Mouse (Mus musculus) kidney, embryonic 16.5 days (tissue): Measurements from ENCODE around the gene Bdh1. TPM values are rescaled to one million over a fixed set of nuclear protein-coding genes. Genes with fewer than 3 reads are reported as not detected.
A peak's percentile ranks its signal among the peaks of the same experiment; 100 is the strongest.

ENCODE experiments used
- ATAC-seq: fragments of 200-750 bp; cut with Nextera tagmentation; 2 replicates; pipeline ENCODE4 v1.8.0; 2017; ENCODE audit warnings: moderate TSS enrichment; ENCODE audit not compliant: low FRiP score, low TSS enrichment
- H3K27ac ChIP-seq: fragments of 300-500 bp; sonication (generic); 2 replicates; pipeline ENCODE4 v1.5.1; 2014; ENCODE audit warnings: low read length
- H3K27me3 ChIP-seq: fragments of 300-500 bp; sonication (generic); 2 replicates; pipeline ENCODE4 v1.6.1; 2014; ENCODE audit warnings: low read length, control low read depth, mixed read lengths; ENCODE audit not compliant: insufficient read depth
- H3K36me3 ChIP-seq: fragments of 300-500 bp; sonication (generic); 2 replicates; pipeline ENCODE4 v1.6.1; 2014; ENCODE audit warnings: low read length, control low read depth, mixed read lengths; ENCODE audit not compliant: insufficient read depth
- H3K4me1 ChIP-seq: fragments of 300-500 bp; sonication (generic); 2 replicates; pipeline ENCODE4 v1.6.1; 2014; ENCODE audit warnings: low read length, control low read depth, mixed read lengths; ENCODE audit not compliant: insufficient read depth
- H3K4me2 ChIP-seq: fragments of 300-500 bp; sonication (generic); replicated peaks from 2 replicates; pipeline ENCODE4 v1.6.1; 2014; ENCODE audit warnings: low read depth, low read length
- H3K4me3 ChIP-seq: fragments of 300-500 bp; sonication (generic); 2 replicates; pipeline ENCODE4 v1.5.1; 2014; ENCODE audit warnings: mild to moderate bottlenecking, low read length
- H3K9ac ChIP-seq: fragments of 300-500 bp; sonication (generic); replicated peaks from 2 replicates; pipeline ENCODE4 v1.6.1; 2014; ENCODE audit warnings: low read length
- H3K9me3 ChIP-seq: fragments of 300-500 bp; sonication (generic); 2 replicates; pipeline ENCODE4 v1.6.1; 2016; ENCODE audit warnings: low read length, control low read depth
- WGBS: fragments of 180-500 bp; shearing (Covaris S2); extraction: QIAGEN DNeasy Blood & Tissue Kit; methylation state at CpG from one replicate; pipeline ENCODE4 v1.1.7; 2014; 5-methylcytosine and 5-hydroxymethylcytosine counted together
- polyA plus RNA-seq: library from polyadenylated mRNA; unstranded; fragments of >200 nt; fragmentation: Nextera tagmentation; extraction: Ambion mirVana; gene quantifications from 2 replicates; pipeline ENCODE4 v1.2.1, GENCODE M21; 2015

Bdh1 gene
- polyA plus RNA-seq, 1 experiment from 2014 or later, result 37.1 TPM

GRCm38 (mm10) chr16:31410969-31411368, 11.1 kb upstream of the Bdh1 start:
- Histone ChIP-seq H3K4me2 (no peak overlapping the region), H3K36me3 (no peaks in the 10 kb centered on the region), H3K4me1 (no peaks in the 10 kb centered on the region), H3K9ac (no peak overlapping the region), H3K9me3 (no peaks in the 10 kb centered on the region), H3K4me3 (no peak overlapping the region), H3K27me3 (no peaks in the 10 kb centered on the region), H3K27ac (no peak overlapping the region)
- 63% methylated on average over 4 of the region's 4 CpGs for WGBS
- ATAC-seq, result peak; percentile 23; the same call in 1 of the 2 replicates

GRCm38 (mm10) chr16:31412321-31412720, 9.8 kb upstream of the Bdh1 start:
- 79% methylated on average over 14 of the region's 14 CpGs for WGBS

GRCm38 (mm10) chr16:31413777-31414176, 8.3 kb upstream of the Bdh1 start:
- Histone ChIP-seq H3K36me3 (no peaks in the 10 kb centered on the region), H3K4me1 (no peaks in the 10 kb centered on the region), H3K4me3 (no peak overlapping the region), H3K9me3 (no peaks in the 10 kb centered on the region), H3K4me2 (no peak overlapping the region), H3K27me3 (no peaks in the 10 kb centered on the region), H3K9ac (no peak overlapping the region), H3K27ac (no peak overlapping the region)
- WGBS, result 73% methylated on average over 3 of the region's 3 CpGs
- ATAC-seq, result no peak

More at GRCm38 (mm10) chr16:31412321-31412720, 9.8 kb upstream of the Bdh1 start:
- Histone ChIP-seq H3K4me1 (no peaks in the 10 kb centered on the region), H3K27ac (no peak overlapping the region), H3K36me3 (no peaks in the 10 kb centered on the region), H3K9me3 (no peaks in the 10 kb centered on the region), H3K27me3 (no peaks in the 10 kb centered on the region), H3K4me2 (no peak overlapping the region), H3K9ac (no peak overlapping the region), H3K4me3 (no peak overlapping the region)
- no peak for ATAC-seq

- no peak overlapping the region for H3K9ac ChIP-seq
- no peaks in the 10 kb centered on the region for H3K27me3 ChIP-seq
- H3K27ac ChIP-seq, result no peak overlapping the region
- no peaks in the 10 kb centered on the region for H3K36me3 ChIP-seq
- H3K4me1 ChIP-seq, result no peaks in the 10 kb centered on the region
- no peak overlapping the region for H3K4me3 ChIP-seq
- no peaks in the 10 kb centered on the region for H3K9me3 ChIP-seq
- ATAC-seq, result no peak
- WGBS, result 53% methylated on average over 9 of the region's 9 CpGs
- H3K4me2 ChIP-seq, result no peak overlapping the region
These were observed 6.1 kb upstream of the Bdh1 start for GRCm38 (mm10) chr16:31415885-31416450.

- no peaks in the 10 kb centered on the region for H3K27me3 ChIP-seq
- no peak overlapping the region for H3K4me2 ChIP-seq
- H3K4me3 ChIP-seq, result no peak overlapping the region
- no peaks in the 10 kb centered on the region for H3K36me3 ChIP-seq
- H3K9me3 ChIP-seq, result no peaks in the 10 kb centered on the region
- WGBS, result 66% methylated on average over 3 of the region's 3 CpGs
- H3K4me1 ChIP-seq, result no peaks in the 10 kb centered on the region
- no peak for ATAC-seq
- no peak overlapping the region for H3K9ac ChIP-seq
- no peak overlapping the region for H3K27ac ChIP-seq
These were observed 3.4 kb upstream of the Bdh1 start for GRCm38 (mm10) chr16:31418704-31419103.

- no peak overlapping the region for H3K27ac ChIP-seq
- no peak overlapping the region for H3K9ac ChIP-seq
- H3K4me2 ChIP-seq, result no peak overlapping the region
- H3K4me1 ChIP-seq, result no peaks in the 10 kb centered on the region
- H3K27me3 ChIP-seq, result no peaks in the 10 kb centered on the region
- H3K36me3 ChIP-seq, result no peaks in the 10 kb centered on the region
- no peaks in the 10 kb centered on the region for H3K9me3 ChIP-seq
- H3K4me3 ChIP-seq, result no peak overlapping the region
- WGBS, result 56% methylated on average over 5 of the region's 5 CpGs
- ATAC-seq, result no peak
These were observed 2.6 kb upstream of the Bdh1 start for GRCm38 (mm10) chr16:31419457-31419856.

GRCm38 (mm10) chr16:31422722-31423121, 642 bp downstream of the Bdh1 start:
- 61% methylated on average over 1 of the region's 1 CpGs for WGBS
- H3K4me2 ChIP-seq, result no peak overlapping the region

GRCm38 (mm10) chr16:31423368-31423767, 1.3 kb downstream of the Bdh1 start:
- ATAC-seq, result no peak
- peaks cover 17% of the 10 kb centered on the region for H3K27me3 ChIP-seq

More at GRCm38 (mm10) chr16:31422722-31423121, 642 bp downstream of the Bdh1 start:
- Histone ChIP-seq H3K9me3 (no peaks in the 10 kb centered on the region), H3K27me3 (peaks cover 11% of the 10 kb centered on the region), H3K27ac (no peak overlapping the region), H3K9ac (no peak overlapping the region), H3K4me1 (no peaks in the 10 kb centered on the region), H3K4me3 (no peak overlapping the region), H3K36me3 (no peaks in the 10 kb centered on the region)
- no peak for ATAC-seq

GRCm38 (mm10) chr16:31424416-31425187, 2.5 kb downstream of the Bdh1 start:
- Histone ChIP-seq H3K4me1 (peaks cover 10% of the 10 kb centered on the region), H3K36me3 (no peaks in the 10 kb centered on the region), H3K4me2 (no peak overlapping the region), H3K27ac (no peak overlapping the region), H3K9ac (no peak overlapping the region), H3K27me3 (peaks cover 21% of the 10 kb centered on the region), H3K4me3 (no peak overlapping the region), H3K9me3 (no peaks in the 10 kb centered on the region)
- 82% methylated on average over 4 of the region's 4 CpGs for WGBS
- no peak for ATAC-seq

More at GRCm38 (mm10) chr16:31423368-31423767, 1.3 kb downstream of the Bdh1 start:
- peaks cover 2% of the 10 kb centered on the region; the same call in 1 of the 2 replicates for H3K4me1 ChIP-seq
- H3K9me3 ChIP-seq, result no peaks in the 10 kb centered on the region
- H3K4me3 ChIP-seq, result no peak overlapping the region
- no peak overlapping the region for H3K9ac ChIP-seq
- H3K36me3 ChIP-seq, result no peaks in the 10 kb centered on the region
- WGBS, result 79% methylated on average over 4 of the region's 4 CpGs
- H3K27ac ChIP-seq, result no peak overlapping the region
- no peak overlapping the region for H3K4me2 ChIP-seq

- H3K4me3 ChIP-seq, result no peak overlapping the region
- no peaks in the 10 kb centered on the region for H3K36me3 ChIP-seq
- peaks cover 13% of the 10 kb centered on the region for H3K4me1 ChIP-seq
- H3K27me3 ChIP-seq, result peaks cover 21% of the 10 kb centered on the region
- 2% methylated on average over 4 of the region's 4 CpGs for WGBS
- H3K9me3 ChIP-seq, result no peaks in the 10 kb centered on the region
- H3K4me2 ChIP-seq, result no peak overlapping the region
- no peak overlapping the region for H3K27ac ChIP-seq
- H3K9ac ChIP-seq, result no peak overlapping the region
- no peak for ATAC-seq
These were observed 3.4 kb downstream of the Bdh1 start for GRCm38 (mm10) chr16:31425508-31425907.
